Mouse (Mus musculus): ENCODE measurements around the gene Zfp385b.

- TF ChIP-seq POLR2A (IDR thresholded peaks at IDR 0.05; ENCODE audit: borderline replicate concordance, control insufficient read depth, low read depth, low read length) (no peak), CTCF (IDR thresholded peaks at IDR 0.05; ENCODE audit: control insufficient read depth, insufficient read depth, low read length) (no peak)
Observed at GRCm38 (mm10) chr2:77472254-77472837, 347.1 kb downstream of the Zfp385b start.
